Mouse (Mus musculus) cerebellum, adult 8-10 months (tissue): ENCODE measurements at regions not wholly inside any gene's neighbourhood (a gene's known extent, or its start where the extent isn't known, plus 50 kb on each side); places are given as distances from the start of the nearest gene placed in this dataset.

Experiments
- DNase-seq: peaks from one replicate; pipeline ENCODE4 v3.0.0; 2022

- no peak for DNase-seq
Observed at GRCm38 (mm10) chr11:56442381-56442780, 401.6 kb upstream of the Nmur2 start.

GRCm38 (mm10) chr11:56441071-56441470 lies 400.3 kb upstream of the Nmur2 start:
- DNase-seq: no peak

GRCm38 (mm10) chr11:56431089-56431488 lies 390.3 kb upstream of the Nmur2 start:
- no peak for DNase-seq

- DNase-seq: no peak
Observed at GRCm38 (mm10) chr11:56384761-56385160, 344.0 kb upstream of the Nmur2 start.

GRCm38 (mm10) chr11:56377535-56377934 lies 336.7 kb upstream of the Nmur2 start:
- DNase-seq: no peak

GRCm38 (mm10) chr11:56374329-56374728 lies 333.5 kb upstream of the Nmur2 start:
- DNase-seq: no peak

- DNase-seq: no peak
Observed at GRCm38 (mm10) chr11:56373624-56374023, 332.8 kb upstream of the Nmur2 start.

GRCm38 (mm10) chr11:56357690-56358089 lies 316.9 kb upstream of the Nmur2 start:
- no peak for DNase-seq

GRCm38 (mm10) chr11:56351798-56352366 lies 311.1 kb upstream of the Nmur2 start:
- DNase-seq: no peak

GRCm38 (mm10) chr11:56351231-56351630 lies 310.4 kb upstream of the Nmur2 start:
- DNase-seq: no peak

- no peak for DNase-seq
Observed at GRCm38 (mm10) chr11:56349766-56350165, 309.0 kb upstream of the Nmur2 start.

GRCm38 (mm10) chr11:56348408-56348807 lies 307.6 kb upstream of the Nmur2 start:
- DNase-seq: no peak

GRCm38 (mm10) chr11:56343083-56343482 lies 302.3 kb upstream of the Nmur2 start:
- DNase-seq: no peak

GRCm38 (mm10) chr11:56341731-56342130 lies 300.9 kb upstream of the Nmur2 start:
- no peak for DNase-seq

GRCm38 (mm10) chr11:56341040-56341439 lies 300.2 kb upstream of the Nmur2 start:
- no peak for DNase-seq

GRCm38 (mm10) chr11:56338511-56338910 lies 297.7 kb upstream of the Nmur2 start:
- no peak for DNase-seq

- no peak for DNase-seq
Observed at GRCm38 (mm10) chr11:56335937-56336336, 295.1 kb upstream of the Nmur2 start.

- DNase-seq: no peak
Observed at GRCm38 (mm10) chr11:56320293-56320692, 279.5 kb upstream of the Nmur2 start.

- DNase-seq: no peak
Observed at GRCm38 (mm10) chr11:56315221-56315987, 274.6 kb upstream of the Nmur2 start.

GRCm38 (mm10) chr11:56309549-56309948 lies 268.7 kb upstream of the Nmur2 start:
- DNase-seq: no peak

- DNase-seq: no peak
Observed at GRCm38 (mm10) chr11:56308383-56309105, 267.7 kb upstream of the Nmur2 start.

GRCm38 (mm10) chr11:56307051-56307450 lies 266.2 kb upstream of the Nmur2 start:
- no peak for DNase-seq

- no peak for DNase-seq
Observed at GRCm38 (mm10) chr11:56290651-56291578, 250.1 kb upstream of the Nmur2 start.
